Mouse (Mus musculus): Measurements from ENCODE around the gene Fam49a. TPM values are rescaled to one million over a fixed set of nuclear protein-coding genes. Genes with fewer than 3 reads are reported as not detected.
"Not testable (repeated sequence)": the region's sequence is repeated elsewhere in the genome, so short reads cannot be mapped to it uniquely, and the experiment has no call there.

Gene Fam49a
- polyA plus RNA-seq, 1 experiment from 2014 or later: 186 TPM

- Histone ChIP-seq H3K9ac (replicated peaks; ENCODE audit: low read depth, low read length) (no peak overlapping the region), H3K27me3 (replicated peaks; ENCODE audit: control insufficient read depth, insufficient read depth, low read length) (no peaks in the 10 kb centered on the region), H3K36me3 (ENCODE audit: control insufficient read depth, insufficient read depth) (no peaks in the 10 kb centered on the region), H3K4me3 (replicated peaks; ENCODE audit: low read length) (no peak overlapping the region), H3K9me3 (ENCODE audit: control insufficient read depth, low read length) (no peaks in the 10 kb centered on the region), H3K27ac (ENCODE audit: low read length) (no peak overlapping the region), H3K4me2 (ENCODE audit: low read length) (no peak overlapping the region), H3K4me1 (replicated peaks; ENCODE audit: control insufficient read depth, insufficient read depth, low read length) (peaks cover 7% of the 10 kb centered on the region)
- no peak for ATAC-seq
Measured at GRCm38 (mm10) chr12:12230031-12230557, 31.8 kb upstream of the Fam49a start.

DNA sequence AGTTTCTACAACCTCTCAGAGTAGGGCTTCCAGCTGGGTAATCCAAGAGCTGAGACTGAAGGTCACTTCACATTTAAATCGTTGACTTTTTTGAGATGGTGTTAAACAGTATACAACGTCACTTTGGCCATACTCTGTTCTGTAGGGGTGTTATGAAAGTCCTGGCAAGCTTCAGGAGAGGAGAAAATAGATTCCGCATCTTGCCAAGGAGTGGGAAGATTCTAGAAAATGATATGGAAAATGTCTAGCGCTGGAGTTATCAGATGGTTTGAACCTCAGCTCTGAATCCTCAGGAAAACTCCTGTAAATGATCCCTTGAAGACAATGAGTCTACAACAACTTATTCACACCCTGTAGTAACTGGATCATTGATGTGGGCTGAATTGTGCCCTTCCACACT, 29.8 kb upstream of the Fam49a start:
- no peak for ATAC-seq
- no peaks in the 10 kb centered on the region for H3K27me3 ChIP-seq (replicated peaks; ENCODE audit: control insufficient read depth, insufficient read depth, low read length)
- no peaks in the 10 kb centered on the region for H3K36me3 ChIP-seq (ENCODE audit: control insufficient read depth, insufficient read depth)
- H3K4me2 ChIP-seq (ENCODE audit: low read length): no peak overlapping the region
- H3K4me1 ChIP-seq (replicated peaks; ENCODE audit: control insufficient read depth, insufficient read depth, low read length): 0 out of 2 replicates have a peak, but pooled peaks cover 2% of the 10 kb centered on the region
- no peak overlapping the region for H3K9ac ChIP-seq (replicated peaks; ENCODE audit: low read depth, low read length)
- no peak overlapping the region for H3K4me3 ChIP-seq (replicated peaks; ENCODE audit: low read length)
- WGBS: 79% methylated on average over 4 of the region's 4 CpGs
- H3K9me3 ChIP-seq (ENCODE audit: control insufficient read depth, low read length): no peaks in the 10 kb centered on the region
- no peak overlapping the region for H3K27ac ChIP-seq (ENCODE audit: low read length)

- Histone ChIP-seq H3K27me3 (replicated peaks; ENCODE audit: control insufficient read depth, insufficient read depth, low read length) (no peaks in the 10 kb centered on the region), H3K9ac (replicated peaks; ENCODE audit: low read depth, low read length) (no peak overlapping the region), H3K27ac (ENCODE audit: low read length) (no peak overlapping the region), H3K9me3 (ENCODE audit: control insufficient read depth, low read length) (no peaks in the 10 kb centered on the region), H3K4me2 (ENCODE audit: low read length) (no peak overlapping the region), H3K4me3 (replicated peaks; ENCODE audit: low read length) (no peak overlapping the region), H3K36me3 (ENCODE audit: control insufficient read depth, insufficient read depth) (no peaks in the 10 kb centered on the region), H3K4me1 (replicated peaks; ENCODE audit: control insufficient read depth, insufficient read depth, low read length) (0 out of 2 replicates have a peak, but pooled peaks cover 2% of the 10 kb centered on the region)
- 0 out of 2 replicates have a peak, but pooled peaks have one; percentile 49 for ATAC-seq
- WGBS: 43% methylated on average over 5 of the region's 5 CpGs
Measured at GRCm38 (mm10) chr12:12236978-12237377, 25.0 kb upstream of the Fam49a start.

- Histone ChIP-seq H3K9ac (replicated peaks; ENCODE audit: low read depth, low read length) (no peak overlapping the region), H3K36me3 (ENCODE audit: control insufficient read depth, insufficient read depth) (no peaks in the 10 kb centered on the region), H3K4me2 (ENCODE audit: low read length) (no peak overlapping the region), H3K27me3 (replicated peaks; ENCODE audit: control insufficient read depth, insufficient read depth, low read length) (no peaks in the 10 kb centered on the region), H3K27ac (ENCODE audit: low read length) (no peak overlapping the region), H3K4me3 (replicated peaks; ENCODE audit: low read length) (no peak overlapping the region), H3K4me1 (replicated peaks; ENCODE audit: control insufficient read depth, insufficient read depth, low read length) (0 out of 2 replicates have a peak, but pooled peaks cover 2% of the 10 kb centered on the region), H3K9me3 (ENCODE audit: control insufficient read depth, low read length) (no peaks in the 10 kb centered on the region)
- ATAC-seq: no peak
- WGBS: 61% methylated on average over 3 of the region's 3 CpGs
Measured at GRCm38 (mm10) chr12:12239502-12239901, 22.4 kb upstream of the Fam49a start.

GRCm38 (mm10) chr12:12243148-12243547, 18.8 kb upstream of the Fam49a start:
- Histone ChIP-seq H3K27me3 (replicated peaks; ENCODE audit: control insufficient read depth, insufficient read depth, low read length) (no peaks in the 10 kb centered on the region), H3K36me3 (ENCODE audit: control insufficient read depth, insufficient read depth) (no peaks in the 10 kb centered on the region), H3K4me3 (replicated peaks; ENCODE audit: low read length) (no peak overlapping the region), H3K9me3 (ENCODE audit: control insufficient read depth, low read length) (no peaks in the 10 kb centered on the region), H3K27ac (ENCODE audit: low read length) (no peak overlapping the region), H3K9ac (replicated peaks; ENCODE audit: low read depth, low read length) (no peak overlapping the region), H3K4me2 (ENCODE audit: low read length) (no peak overlapping the region), H3K4me1 (replicated peaks; ENCODE audit: control insufficient read depth, insufficient read depth, low read length) (no peaks in the 10 kb centered on the region)
- ATAC-seq: no peak
- WGBS: 55% methylated on average over 3 of the region's 3 CpGs

GRCm38 (mm10) chr12:12247023-12247422, 14.9 kb upstream of the Fam49a start:
- not testable (repeated sequence) for H3K4me2 ChIP-seq (ENCODE audit: low read length); H3K9ac ChIP-seq (replicated peaks; ENCODE audit: low read depth, low read length); H3K9me3 ChIP-seq (ENCODE audit: control insufficient read depth, low read length); ATAC-seq; H3K4me1 ChIP-seq (replicated peaks; ENCODE audit: control insufficient read depth, insufficient read depth, low read length); H3K36me3 ChIP-seq (ENCODE audit: control insufficient read depth, insufficient read depth); H3K4me3 ChIP-seq (replicated peaks; ENCODE audit: low read length); H3K27ac ChIP-seq (ENCODE audit: low read length); H3K27me3 ChIP-seq (replicated peaks; ENCODE audit: control insufficient read depth, insufficient read depth, low read length)
- WGBS: 91% methylated on average over 4 of the region's 4 CpGs

GRCm38 (mm10) chr12:12249521-12249920, 12.4 kb upstream of the Fam49a start:
- H3K4me1 ChIP-seq (replicated peaks; ENCODE audit: control insufficient read depth, insufficient read depth, low read length): peaks cover 12% of the 10 kb centered on the region
- no peaks in the 10 kb centered on the region for H3K36me3 ChIP-seq (ENCODE audit: control insufficient read depth, insufficient read depth)
- H3K27me3 ChIP-seq (replicated peaks; ENCODE audit: control insufficient read depth, insufficient read depth, low read length): no peaks in the 10 kb centered on the region
- 56% methylated on average over 2 of the region's 2 CpGs for whole genome bisulfite sequencing
- no peak overlapping the region for H3K4me3 ChIP-seq (replicated peaks; ENCODE audit: low read length)
- H3K9me3 ChIP-seq (ENCODE audit: control insufficient read depth, low read length): no peaks in the 10 kb centered on the region
- no peak overlapping the region for H3K9ac ChIP-seq (replicated peaks; ENCODE audit: low read depth, low read length)
- no peak overlapping the region for H3K4me2 ChIP-seq (ENCODE audit: low read length)
- ATAC-seq: no peak
- no peak overlapping the region for H3K27ac ChIP-seq (ENCODE audit: low read length)

- 49% methylated on average over 5 of the region's 5 CpGs for WGBS
- Histone ChIP-seq H3K4me2 (ENCODE audit: low read length) (0 out of 2 replicates have a peak overlapping the region, but pooled peaks have one; percentile 18), H3K27ac (ENCODE audit: low read length) (peak overlapping the region; percentile 89), H3K36me3 (ENCODE audit: control insufficient read depth, insufficient read depth) (no peaks in the 10 kb centered on the region), H3K9me3 (ENCODE audit: control insufficient read depth, low read length) (no peaks in the 10 kb centered on the region), H3K4me3 (replicated peaks; ENCODE audit: low read length) (no peak overlapping the region), H3K9ac (replicated peaks; ENCODE audit: low read depth, low read length) (no peak overlapping the region), H3K27me3 (replicated peaks; ENCODE audit: control insufficient read depth, insufficient read depth, low read length) (no peaks in the 10 kb centered on the region), H3K4me1 (replicated peaks; ENCODE audit: control insufficient read depth, insufficient read depth, low read length) (peaks cover 15% of the 10 kb centered on the region)
- peak; percentile 76 for ATAC-seq
Measured at GRCm38 (mm10) chr12:12253526-12253925, 8.4 kb upstream of the Fam49a start.

- 52% methylated on average over 4 of the region's 4 CpGs for WGBS
- no peaks in the 10 kb centered on the region for H3K27me3 ChIP-seq (replicated peaks; ENCODE audit: control insufficient read depth, insufficient read depth, low read length)
- H3K4me2 ChIP-seq (ENCODE audit: low read length): peak overlapping the region; percentile 9; the same call in 1 of the 2 replicates
- no peak overlapping the region for H3K9ac ChIP-seq (replicated peaks; ENCODE audit: low read depth, low read length)
- H3K27ac ChIP-seq (ENCODE audit: low read length): peak overlapping the region; percentile 89
- no peaks in the 10 kb centered on the region for H3K9me3 ChIP-seq (ENCODE audit: control insufficient read depth, low read length)
- no peak overlapping the region for H3K4me3 ChIP-seq (replicated peaks; ENCODE audit: low read length)
- ATAC-seq: peak; percentile 89
- peaks cover 15% of the 10 kb centered on the region for H3K4me1 ChIP-seq (replicated peaks; ENCODE audit: control insufficient read depth, insufficient read depth, low read length)
- H3K36me3 ChIP-seq (ENCODE audit: control insufficient read depth, insufficient read depth): no peaks in the 10 kb centered on the region
Measured at GRCm38 (mm10) chr12:12254139-12254538, 7.8 kb upstream of the Fam49a start.
